In genomic region chr14:55467108-55467507, GRCm38 (mm10) we compare ENCODE assay signal across 31 mouse cellular contexts. TPM values are rescaled to one million over a fixed set of nuclear protein-coding genes. Genes with fewer than 3 reads are reported as not detected.
DNase-seq lines count a peak whose midpoint lies in the region; ATAC-seq and TF ChIP-seq lines count a peak whose summit lies in the region.
"Had no signal": no experiment of that assay in that cellular context is flagged by ENCODE, and none has a peak within 500 bp of the region (broad histone marks: within the 10 kb centered on the region; RNA-seq: fewer than 3 reads in every experiment).

No protein-coding gene starts in this region.

- ATAC-seq in heart, embryonic 11.5 days (replicated peaks; ENCODE audit: insufficient number of reproducible peaks, low FRiP score, low TSS enrichment) = no peak; the same call in 1 of the 2 replicates
- no peak for ATAC-seq in liver, embryonic 12.5 days
- ATAC-seq: activated CD4-positive, CD25-positive, alpha-beta regulatory T cell, adult 4 months; forebrain, embryonic 14.5 days; hindbrain, embryonic 16.5 days; inflammation-experienced regulatory T-cells, adult 6 months; Patski had no signal

- H3K4me2 ChIP-seq in heart, embryonic 11.5 days = no peak overlapping the region
- H3K4me2 ChIP-seq in liver, embryonic 12.5 days = no peak overlapping the region
- H3K4me2 ChIP-seq: embryonic facial prominence, embryonic 15.5 days; heart, embryonic 13.5 days; hindbrain, embryonic 12.5 days had no signal

- TF ChIP-seq POLR2A in liver, adult 2 months (IDR thresholded peaks at IDR 0.05; ENCODE audit: extremely low read depth, insufficient read depth, low read length) = no peak

- H3K27ac ChIP-seq in heart, embryonic 11.5 days (ENCODE audit: low read depth, low read length) = no peak overlapping the region
- H3K27ac ChIP-seq in liver, adult 2 months (replicated peaks; ENCODE audit: insufficient read depth, low read depth, low read length) = peak overlapping the region; percentile 86
- no peak overlapping the region for H3K27ac ChIP-seq in liver, embryonic 12.5 days
- no peak overlapping the region for H3K27ac ChIP-seq in layer of hippocampus, adult 2 months
- H3K27ac ChIP-seq: embryonic facial prominence, embryonic 15.5 days; forebrain, embryonic 10.5 days; heart, embryonic 13.5 days; hindbrain, embryonic 12.5 days had no signal

- 55% methylated on average over 7 of the region's 7 CpGs for WGBS in heart, embryonic 11.5 days (ENCODE audit: insufficient replicate concordance)
- WGBS in liver, adult 2 months = 59% methylated on average over 7 of the region's 7 CpGs
- WGBS in liver, embryonic 12.5 days (ENCODE audit: insufficient replicate concordance) = 61% methylated on average over 7 of the region's 7 CpGs

- peak; percentile 20 to 56 for DNase-seq in heart, adult 18-20 months
- DNase-seq in liver, adult 2 months (ENCODE audit: extremely low read depth, low read depth, low spot score) = no peak
- DNase-seq in urinary bladder, postnatal 14 days (ENCODE audit: low spot score) = peak; percentile 14
- no peak for DNase-seq in urinary bladder, adult 2 months (ENCODE audit: low spot score)
- DNase-seq in layer of hippocampus, adult 2 months (ENCODE audit: low spot score in 2 of 2) = no peak
- DNase-seq: adrenal gland, adult 2 months; adrenal gland, postnatal 25 days; cerebellum, adult 11 months; cerebellum, adult 8-10 months; cerebellum, postnatal 14 days; embryo, embryonic 11 days; gastrocnemius, postnatal 14 days; heart, postnatal 4 days had no signal

- no peak for TF ChIP-seq CTCF in liver, adult 2 months (IDR thresholded peaks at IDR 0.05; ENCODE audit: low read depth, low read length)
- no peak for TF ChIP-seq CTCF in layer of hippocampus, adult 2 months (conservative IDR thresholded peaks at IDR 0.05)

- H3K27me3 ChIP-seq in heart, embryonic 11.5 days (ENCODE audit: control insufficient read depth, insufficient read depth, low read length) = 0 out of 2 replicates have a peak, but pooled peaks cover 2% of the 10 kb centered on the region
- no peaks in the 10 kb centered on the region for H3K27me3 ChIP-seq in liver, adult 2 months (ENCODE audit: control insufficient read depth, insufficient read depth, low read length)
- H3K27me3 ChIP-seq in liver, embryonic 12.5 days (replicated peaks) = peaks cover 28% of the 10 kb centered on the region
- H3K27me3 ChIP-seq: embryonic facial prominence, embryonic 15.5 days; hindbrain, embryonic 12.5 days had no signal

- no peak overlapping the region for H3K9ac ChIP-seq in heart, embryonic 11.5 days (ENCODE audit: low read depth, low read length)
- no peak overlapping the region for H3K9ac ChIP-seq in liver, adult 2 months (ENCODE audit: low read depth, low read length)
- H3K9ac ChIP-seq in liver, embryonic 12.5 days = no peak overlapping the region
- H3K9ac ChIP-seq: embryonic facial prominence, embryonic 15.5 days; heart, embryonic 13.5 days; hindbrain, embryonic 12.5 days had no signal

- H3K79me2 ChIP-seq in liver, adult 2 months (ENCODE audit: control insufficient read depth, insufficient read depth, low read length) = no peaks in the 10 kb centered on the region

- no peaks in the 10 kb centered on the region for H3K36me3 ChIP-seq in heart, embryonic 11.5 days (ENCODE audit: control insufficient read depth, insufficient read depth, low read length)
- H3K36me3 ChIP-seq in liver, adult 2 months (ENCODE audit: control insufficient read depth, insufficient read depth, low read length) = no peaks in the 10 kb centered on the region
- no peaks in the 10 kb centered on the region for H3K36me3 ChIP-seq in liver, embryonic 12.5 days
- H3K36me3 ChIP-seq: embryonic facial prominence, embryonic 15.5 days; forebrain, embryonic 10.5 days; heart, embryonic 13.5 days; hindbrain, embryonic 12.5 days had no signal

- H3K4me3 ChIP-seq in heart, embryonic 11.5 days (ENCODE audit: low read depth, low read length) = no peak overlapping the region
- H3K4me3 ChIP-seq in liver, adult 2 months (ENCODE audit: insufficient read depth, low read depth, low read length) = no peak overlapping the region
- H3K4me3 ChIP-seq in liver, embryonic 12.5 days = no peak overlapping the region
- H3K4me3 ChIP-seq in layer of hippocampus, adult 2 months = no peak overlapping the region
- H3K4me3 ChIP-seq: embryonic facial prominence, embryonic 15.5 days; erythroblast, embryonic 14.5 days; forebrain, embryonic 10.5 days; heart, embryonic 13.5 days; hindbrain, embryonic 12.5 days had no signal

- H3K9me3 ChIP-seq in heart, embryonic 11.5 days (replicated peaks; ENCODE audit: control insufficient read depth, low read length) = no peaks in the 10 kb centered on the region
- no peaks in the 10 kb centered on the region for H3K9me3 ChIP-seq in liver, embryonic 12.5 days (replicated peaks)
- H3K9me3 ChIP-seq: embryonic facial prominence, embryonic 15.5 days; forebrain, embryonic 10.5 days; heart, embryonic 13.5 days; hindbrain, embryonic 12.5 days had no signal

- H3K4me1 ChIP-seq in heart, embryonic 11.5 days (ENCODE audit: control insufficient read depth, insufficient read depth, low read length) = no peaks in the 10 kb centered on the region
- H3K4me1 ChIP-seq in liver, adult 2 months (ENCODE audit: control insufficient read depth, insufficient read depth, low read length) = peaks cover 23% of the 10 kb centered on the region
- peaks cover 15% of the 10 kb centered on the region for H3K4me1 ChIP-seq in liver, embryonic 12.5 days

RNA-seq across cellular contexts. Expression of gene Dhrs4, which starts 11.4 kb away (rescaled TPM):
- total RNA-seq in heart, adult 18-20 months (2021) = 100 to 1,000 TPM; 127 to 134 TPM
- polyA plus RNA-seq in heart, embryonic 11.5 days (2014; fragmentation: Nextera tagmentation; extraction: Ambion mirVana) = 22.0 and 44.5 TPM in 2 replicates
- 103 and 111 TPM in 2 replicates for total RNA-seq in liver, adult 2 months (2014; rRNA removed)
- polyA plus RNA-seq in liver, adult 2 months (2012; rRNA removed) = 120 and 146 TPM in 2 replicates
- 76.6 and 77.0 TPM in 2 replicates for polyA plus RNA-seq in liver, embryonic 12.5 days (2016; fragmentation: Nextera tagmentation; extraction: Ambion mirVana)
- 38.9 and 44.7 TPM in 2 replicates for polyA plus RNA-seq in urinary bladder, adult 2 months (2012; rRNA removed)
- 10 to 100 TPM; 18.6 to 23.7 TPM for total RNA-seq in layer of hippocampus, adult 2 months (2021)

RNA-seq across cellular contexts. Expression of gene Carmil3, which starts 23.3 kb away (rescaled TPM):
- total RNA-seq in heart, adult 18-20 months (2021) = 1 to 10 TPM; 2.5 to 3.4 TPM
- polyA plus RNA-seq in heart, embryonic 11.5 days (2014; fragmentation: Nextera tagmentation; extraction: Ambion mirVana) = 2.2 TPM in 2 replicates
- 0.09 and 0.13 TPM in 2 replicates for total RNA-seq in liver, adult 2 months (2014; rRNA removed)
- 0.29 and 0.36 TPM in 2 replicates for polyA plus RNA-seq in liver, adult 2 months (2012; rRNA removed)
- 0.91 and 1.8 TPM in 2 replicates for polyA plus RNA-seq in liver, embryonic 12.5 days (2016; fragmentation: Nextera tagmentation; extraction: Ambion mirVana)
- polyA plus RNA-seq in urinary bladder, adult 2 months (2012; rRNA removed) = 2.5 and 2.6 TPM in 2 replicates
- 10 to 100 TPM; 57.9 to 64.4 TPM for total RNA-seq in layer of hippocampus, adult 2 months (2021)
- total RNA-seq: granulocyte monocyte progenitor cell, adult 5-6 weeks had no signal
- polyA plus RNA-seq: activated CD4-positive, CD25-positive, alpha-beta regulatory T cell, adult 4 months; erythroblast, embryonic 14.5 days; inflammation-experienced regulatory T-cells, adult 6 months had no signal

RNA-seq across cellular contexts. Expression of gene Cpne6, which starts 43.1 kb away (rescaled TPM):
- total RNA-seq in heart, adult 18-20 months (2021) = not detected
- 0.32 and 0.43 TPM in 2 replicates for polyA plus RNA-seq in heart, embryonic 11.5 days (2014; fragmentation: Nextera tagmentation; extraction: Ambion mirVana)
- not detected in 2 replicates for total RNA-seq in liver, adult 2 months (2014; rRNA removed)
- polyA plus RNA-seq in liver, adult 2 months (2012; rRNA removed) = not detected in 2 replicates
- 0.13 TPM in 1 of 2 replicates, not detected in the other for polyA plus RNA-seq in liver, embryonic 12.5 days (2016; fragmentation: Nextera tagmentation; extraction: Ambion mirVana)
- 2.5 and 3.0 TPM in 2 replicates for polyA plus RNA-seq in urinary bladder, adult 2 months (2012; rRNA removed)
- 100 to 1,000 TPM; 723 to 730 TPM for total RNA-seq in layer of hippocampus, adult 2 months (2021)
- total RNA-seq: adrenal gland, adult 2 months; CH12.LX; common myeloid progenitor, adult 5-6 weeks; gastrocnemius, adult 18-20 months; granulocyte monocyte progenitor cell, adult 5-6 weeks had no signal
- polyA plus RNA-seq: activated CD4-positive, CD25-positive, alpha-beta regulatory T cell, adult 4 months; erythroblast, embryonic 14.5 days; inflammation-experienced regulatory T-cells, adult 6 months; Patski had no signal

RNA-seq across cellular contexts. Expression of gene Nrl, which starts 57.7 kb away (rescaled TPM):
- total RNA-seq in heart, adult 18-20 months (2021) = not detected
- polyA plus RNA-seq in heart, embryonic 11.5 days (2014; fragmentation: Nextera tagmentation; extraction: Ambion mirVana) = not detected in 2 replicates
- not detected in 2 replicates for total RNA-seq in liver, adult 2 months (2014; rRNA removed)
- not detected in 2 replicates for polyA plus RNA-seq in liver, adult 2 months (2012; rRNA removed)
- polyA plus RNA-seq in liver, embryonic 12.5 days (2016; fragmentation: Nextera tagmentation; extraction: Ambion mirVana) = not detected in 2 replicates
- not detected in 2 replicates for polyA plus RNA-seq in urinary bladder, adult 2 months (2012; rRNA removed)
- total RNA-seq in layer of hippocampus, adult 2 months (2021) = 1 to 10 TPM; 2.2 to 3.6 TPM
- total RNA-seq: adrenal gland, adult 2 months; adrenal gland, postnatal 25 days; common myeloid progenitor, adult 5-6 weeks; gastrocnemius, adult 18-20 months; gastrocnemius, postnatal 14 days; granulocyte monocyte progenitor cell, adult 5-6 weeks; heart, postnatal 4 days had no signal
- polyA plus RNA-seq: adrenal gland, adult 2 months; embryonic facial prominence, embryonic 11.5 days; embryonic facial prominence, embryonic 15.5 days; forebrain, embryonic 10.5 days; forebrain, embryonic 14.5 days; heart, embryonic 13.5 days; heart, postnatal 0 days; hindbrain, embryonic 12.5 days; Patski had no signal

Comparison
In these comparisons a context has a peak if more than half of its experiments do, and no peak if none do; other contexts are left out.
1. DNase-seq: peak in heart, adult 18-20 months (2 of 2) and urinary bladder, postnatal 14 days (single experiment); none in liver, adult 2 months (single experiment), urinary bladder, adult 2 months (single experiment) and layer of hippocampus, adult 2 months (0 of 2).